Mouse (Mus musculus) liver, embryonic 14.5 days (tissue): ENCODE results near the gene Hist1h4f.

Source experiments
- CTCF ChIP-seq: IDR thresholded peaks from 2 replicates; pipeline ENCODE4 v1.5.1; 2016; ENCODE audit warnings: antibody characterized with exemption, low read depth, control low read depth
- EP300 ChIP-seq: IDR thresholded peaks from 2 replicates; pipeline ENCODE4 v1.6.1; 2016; ENCODE audit warnings: antibody characterized with exemption, low read depth

- TF ChIP-seq CTCF (no peak), EP300 (no peak)
Observed at GRCm38 (mm10) chr13:23595185-23595584, 43.7 kb upstream of the Hist1h4f start.
